Mouse (Mus musculus): ENCODE measurements around the gene Frs2.
"Not testable (repeated sequence)": the region's sequence is repeated elsewhere in the genome, so short reads cannot be mapped to it uniquely, and the experiment has no call there.

Gene Frs2

DNA sequence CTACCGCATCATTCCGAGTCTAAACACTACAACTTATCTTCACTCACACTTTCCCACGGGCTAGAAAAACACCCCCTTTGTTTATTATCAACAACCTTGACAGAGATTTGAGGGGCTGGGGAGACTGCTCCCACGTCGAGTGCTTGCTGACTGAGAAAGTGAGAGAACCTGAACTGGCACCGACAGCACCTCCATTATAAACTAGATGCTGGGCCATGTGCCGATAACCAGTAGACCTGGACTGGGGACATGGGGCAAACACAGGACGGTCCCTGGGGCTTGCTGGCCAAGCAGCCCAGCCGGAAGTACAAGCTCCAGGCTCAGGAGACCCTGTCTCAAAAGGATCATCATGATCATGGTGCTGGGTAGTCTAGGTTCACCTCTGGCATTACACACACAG is 1.9 kb downstream of the Frs2 start:
- DNase-seq (ENCODE audit: low spot score in 2 of 2), result no peak

DNA sequence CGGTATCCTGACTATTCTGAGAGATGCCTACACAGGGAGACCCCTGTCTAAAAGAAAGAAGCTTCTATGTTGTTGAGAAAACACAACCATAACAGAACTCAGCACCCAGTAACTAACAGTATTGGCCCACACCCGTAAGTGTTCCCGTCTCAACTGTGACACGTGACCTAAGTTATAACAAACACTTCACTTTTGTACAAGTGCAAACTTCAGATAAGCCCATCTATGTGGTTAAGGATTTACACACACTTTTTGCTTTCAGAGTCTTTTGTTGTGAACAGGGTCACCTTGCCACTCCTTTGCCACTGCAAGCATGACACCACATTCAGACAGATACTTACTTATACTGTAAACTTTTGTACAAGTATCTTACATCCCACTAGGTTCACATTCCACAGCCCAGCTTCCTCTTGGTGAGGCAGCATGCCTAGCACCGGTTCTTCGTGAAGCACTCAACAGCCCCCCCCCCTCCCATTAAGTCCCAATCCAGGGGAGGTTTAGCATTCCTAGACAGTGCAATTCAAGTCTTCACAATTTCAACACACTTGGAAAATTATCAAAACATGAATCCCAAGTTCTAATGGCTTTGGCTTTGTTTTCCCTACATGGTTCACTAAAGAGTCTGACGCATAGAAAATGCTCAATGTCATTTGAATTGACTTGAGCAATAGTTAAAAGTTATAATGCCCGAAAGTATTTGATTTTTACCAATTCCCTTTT is 2.6 kb downstream of the Frs2 start:
- no peak for DNase-seq (ENCODE audit: low spot score in 2 of 2)

DNA sequence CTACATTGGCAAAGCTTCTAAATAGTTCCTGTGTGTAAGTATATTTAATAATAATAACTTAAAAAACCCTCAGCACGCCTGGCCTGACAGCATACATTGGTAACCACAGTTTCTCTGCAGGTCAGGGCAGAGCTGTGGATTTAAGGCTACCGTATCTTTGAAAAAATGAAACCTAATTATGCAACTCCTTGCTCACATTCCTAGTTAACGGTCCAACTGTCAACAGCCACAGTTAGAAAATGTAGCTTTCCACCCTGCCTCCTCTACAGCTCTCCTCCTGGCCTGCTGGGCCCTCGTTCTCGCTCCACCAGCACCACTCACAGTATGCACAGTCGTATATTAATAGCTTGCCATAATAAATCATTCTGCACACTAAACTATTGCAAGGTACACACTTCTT is 3.7 kb downstream of the Frs2 start:
- DNase-seq (ENCODE audit: low spot score in 2 of 2), result no peak

DNA sequence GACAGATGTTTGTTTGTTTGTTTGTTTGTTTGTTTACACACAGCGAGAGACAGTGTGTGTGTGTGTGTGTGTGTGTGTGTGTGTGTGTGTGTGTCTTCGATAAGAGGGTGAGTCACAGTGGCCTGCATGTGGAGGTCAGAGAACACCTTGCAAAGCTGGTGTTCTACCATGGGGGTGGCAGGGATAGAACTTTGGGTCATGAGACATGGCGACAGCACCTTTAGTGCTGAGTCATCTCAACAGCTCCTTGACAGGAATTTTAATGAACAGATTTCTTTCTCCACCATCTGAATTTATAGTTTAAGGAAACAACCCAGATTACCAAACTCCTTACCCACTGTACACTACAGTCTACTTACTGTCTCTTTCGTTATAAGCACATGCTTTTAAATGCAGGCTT is 4.3 kb downstream of the Frs2 start:
- no peak for DNase-seq (ENCODE audit: low spot score in 2 of 2)

DNA sequence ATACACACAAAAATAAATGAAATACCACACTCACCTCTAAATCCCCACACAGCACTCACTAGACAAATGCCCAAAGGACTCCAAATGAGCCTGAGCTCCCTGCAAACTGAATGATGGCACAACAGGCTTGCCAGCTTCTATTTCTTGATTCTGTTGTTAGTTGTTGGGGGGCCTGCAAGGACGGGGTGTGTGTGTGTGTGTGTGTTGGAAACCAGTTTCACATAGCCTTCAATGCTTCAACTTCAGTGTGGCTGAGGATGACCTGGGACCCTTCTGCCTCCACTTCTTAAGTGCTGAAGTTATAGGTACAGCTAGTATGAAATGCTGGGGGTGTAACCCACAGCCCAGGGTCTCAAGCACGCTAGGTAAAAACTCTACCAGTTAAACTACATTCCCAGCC is 5.0 kb downstream of the Frs2 start:
- no peak for DNase-seq (ENCODE audit: low spot score in 2 of 2)

DNA sequence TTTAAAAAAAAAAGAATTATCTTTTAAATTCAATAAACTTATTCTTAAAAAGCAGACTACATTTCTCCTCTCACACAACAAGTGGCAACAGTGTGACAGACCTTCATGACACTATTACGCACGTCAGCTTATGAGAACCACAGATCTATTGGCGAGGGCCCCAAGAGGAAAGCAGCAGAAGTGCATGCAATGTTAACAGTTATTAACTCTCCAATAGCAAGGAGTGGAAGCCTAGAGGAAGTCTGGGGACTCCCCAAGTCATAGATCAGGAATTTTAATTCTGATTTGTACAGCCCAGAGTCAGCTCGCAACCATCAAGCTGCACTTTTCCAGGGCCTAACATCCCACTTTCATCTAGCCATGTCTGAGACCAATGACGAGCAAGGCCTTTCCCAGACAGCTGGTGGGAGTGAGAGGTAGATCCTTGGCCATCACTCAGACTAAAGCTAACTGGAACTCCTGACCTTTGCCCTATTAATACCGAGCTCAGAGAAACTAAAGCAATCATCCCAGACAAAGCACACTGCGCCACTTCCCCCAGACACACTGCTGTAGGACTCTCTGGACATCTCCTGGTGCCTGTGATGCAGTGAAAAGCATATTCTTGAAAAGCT is 6.3 kb downstream of the Frs2 start:
- DNase-seq (ENCODE audit: low spot score in 2 of 2), result no peak

DNA sequence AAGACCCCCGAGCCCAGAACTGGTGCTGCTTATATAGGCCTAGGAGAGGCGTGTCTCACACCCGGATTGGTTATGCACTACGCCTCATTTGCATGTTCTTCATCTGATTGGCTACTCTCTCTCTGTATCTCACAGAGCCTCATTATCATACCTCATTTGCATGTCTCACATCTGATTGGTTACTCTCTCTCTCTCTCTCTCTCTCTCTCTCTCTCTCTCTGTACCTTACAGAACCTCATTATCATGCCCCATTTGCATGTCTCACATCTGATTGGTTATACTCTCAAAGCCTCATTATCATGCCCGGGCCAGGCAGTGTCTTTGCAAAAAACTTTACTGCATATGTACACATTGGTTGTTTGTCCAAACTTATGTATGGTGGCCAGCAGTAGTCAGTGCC is 16.8 kb downstream of the Frs2 start:
- DNase-seq (ENCODE audit: low spot score in 2 of 2), result not testable (repeated sequence)

DNA sequence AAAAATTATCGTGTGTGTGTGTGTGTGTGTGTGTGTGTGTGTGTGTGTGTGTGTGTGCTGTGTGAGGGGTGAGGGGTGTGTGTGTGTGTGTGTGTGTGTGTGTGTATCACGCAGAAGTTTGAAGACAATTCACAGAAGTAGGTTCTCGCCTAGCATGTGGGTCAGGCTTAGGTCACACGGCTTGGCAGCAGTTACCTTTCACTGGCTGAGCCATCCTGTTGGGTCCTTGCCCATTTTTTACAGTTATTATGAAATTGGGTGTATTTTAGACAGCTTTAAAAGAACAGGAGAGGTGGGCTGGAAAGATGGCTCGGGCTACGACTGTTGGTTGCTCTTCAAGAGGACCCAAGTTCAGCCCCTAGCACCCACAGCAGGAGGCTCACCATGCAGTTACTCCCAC is 18.3 kb downstream of the Frs2 start:
- DNase-seq (ENCODE audit: low spot score in 2 of 2), result no peak

DNA sequence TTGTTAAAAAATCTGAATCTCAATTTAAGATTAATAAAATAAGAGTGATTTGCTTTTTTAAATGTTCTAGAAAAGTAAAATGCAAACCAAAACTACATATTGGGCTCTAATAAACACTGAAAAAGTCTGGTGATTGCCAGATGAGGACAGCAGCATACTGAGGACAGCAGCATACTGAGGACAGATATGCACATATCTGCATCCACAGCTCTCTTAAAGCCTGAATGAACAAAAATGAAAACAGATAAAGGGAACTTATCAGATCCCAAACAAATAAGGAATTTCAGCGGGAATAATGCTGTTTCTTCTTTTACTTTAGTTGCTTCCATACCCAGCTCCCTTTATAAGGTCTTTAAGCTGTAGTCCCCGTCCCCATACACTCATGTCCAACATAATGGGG is 19.6 kb downstream of the Frs2 start:
- DNase-seq (ENCODE audit: low spot score in 2 of 2), result no peak

DNA sequence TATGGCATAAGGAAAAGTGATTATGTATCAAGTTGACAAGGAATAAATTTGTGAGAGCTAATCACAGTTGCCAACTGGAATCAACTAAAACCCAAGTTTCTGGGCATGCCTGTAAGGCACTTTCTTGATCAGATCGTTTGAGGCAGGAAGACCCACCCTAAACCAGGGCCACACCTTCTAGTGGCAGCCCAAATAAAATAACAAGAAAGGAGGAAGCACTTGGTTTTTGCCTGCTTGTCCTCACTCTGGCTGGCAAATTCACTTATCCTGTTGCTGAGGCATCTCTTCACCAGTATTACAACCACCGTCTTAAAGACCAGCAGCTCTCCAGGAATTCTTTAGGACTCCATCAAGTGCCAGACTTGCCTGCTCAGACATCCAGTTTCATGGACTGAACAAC is 20.9 kb downstream of the Frs2 start:
- DNase-seq (ENCODE audit: low spot score in 2 of 2), result no peak

DNA sequence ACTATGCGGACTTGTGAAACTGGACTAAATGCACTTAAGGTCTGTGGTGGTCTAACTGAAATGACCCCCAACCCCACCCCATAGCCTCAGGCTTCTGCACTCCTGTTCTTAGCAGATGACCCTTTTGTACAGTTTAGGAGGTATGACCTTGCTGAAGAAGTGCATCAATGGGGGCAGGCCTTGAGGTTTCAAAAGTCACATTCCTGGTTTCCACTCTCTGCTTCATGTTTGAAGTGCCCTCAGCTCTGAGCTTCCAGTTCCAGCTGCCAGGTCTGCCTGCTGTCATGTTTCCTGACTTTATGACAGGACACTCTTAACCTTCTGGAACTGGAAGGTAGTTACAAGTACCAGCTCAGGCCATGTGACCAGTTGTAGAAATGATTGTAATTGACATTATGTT is 21.6 kb downstream of the Frs2 start:
- DNase-seq (ENCODE audit: low spot score in 2 of 2), result no peak

DNA sequence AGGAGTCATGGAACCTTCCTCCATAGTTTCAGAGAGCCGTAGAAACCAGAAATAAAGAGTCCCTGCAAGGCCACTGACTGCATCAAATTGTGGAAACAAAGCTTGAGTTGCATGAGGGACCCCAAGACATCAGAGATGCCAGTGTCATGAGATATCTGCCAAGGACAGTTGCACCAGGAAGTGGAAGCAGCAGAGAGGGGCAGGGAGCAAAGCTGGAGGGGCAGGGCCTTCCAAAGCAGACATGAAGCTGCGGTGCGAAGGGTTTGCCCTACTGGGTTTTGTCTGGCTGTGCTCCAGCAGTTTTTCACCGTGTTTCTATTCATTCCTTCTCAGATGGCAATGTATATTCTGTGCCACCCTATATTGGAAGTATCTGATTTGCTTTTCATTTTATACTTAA is 22.1 kb downstream of the Frs2 start:
- DNase-seq (ENCODE audit: low spot score in 2 of 2), result no peak

DNA sequence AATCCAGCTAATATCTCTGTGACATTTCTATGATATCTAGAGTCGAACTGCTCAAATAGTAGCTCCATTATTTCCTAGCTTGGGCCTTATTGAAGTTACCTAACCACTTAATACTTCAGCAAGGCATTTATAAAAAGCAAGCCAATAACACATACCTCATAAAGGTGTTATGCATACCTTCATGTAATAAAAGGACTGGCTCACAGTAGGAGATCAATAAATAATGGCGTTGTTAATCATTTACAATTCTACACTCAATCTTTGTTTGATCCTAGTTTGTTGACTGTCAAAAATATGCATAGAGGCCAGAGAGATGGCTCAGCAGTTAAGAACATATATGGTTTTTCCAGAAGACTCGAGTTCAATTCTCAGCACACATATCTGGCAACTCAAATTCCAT is 26.9 kb downstream of the Frs2 start:
- no peak for DNase-seq (ENCODE audit: low spot score in 2 of 2)

DNA sequence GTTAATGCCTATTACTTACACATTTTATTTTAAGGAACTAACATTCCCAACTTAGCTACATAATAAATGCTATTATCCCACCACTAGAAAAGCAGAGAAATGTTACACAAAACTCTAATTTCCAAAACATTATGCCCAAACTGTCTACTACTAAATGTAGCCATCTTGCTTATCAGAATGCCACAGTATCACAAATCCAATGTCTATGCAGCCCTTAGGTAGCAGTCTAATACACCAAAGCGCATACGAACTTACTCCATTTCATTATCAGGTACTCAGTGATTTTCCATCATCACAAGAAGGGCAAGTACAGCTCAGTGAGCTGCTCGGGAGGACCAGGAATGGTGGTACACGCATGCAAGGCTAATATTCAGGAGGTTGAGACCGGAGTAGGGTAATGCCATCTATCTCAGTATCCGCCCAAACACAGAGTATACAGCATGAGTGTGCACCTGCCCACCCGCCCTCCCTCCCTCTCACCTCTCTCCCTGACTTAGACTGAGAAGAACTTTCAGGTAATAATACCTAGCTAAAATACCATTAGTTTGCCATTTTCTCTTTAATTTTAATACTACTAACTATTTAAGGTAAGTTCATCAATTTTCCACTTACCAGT is 28.2 kb downstream of the Frs2 start:
- DNase-seq (ENCODE audit: low spot score in 2 of 2), result peak in 1 of 2 experiments; percentile 3

DNA sequence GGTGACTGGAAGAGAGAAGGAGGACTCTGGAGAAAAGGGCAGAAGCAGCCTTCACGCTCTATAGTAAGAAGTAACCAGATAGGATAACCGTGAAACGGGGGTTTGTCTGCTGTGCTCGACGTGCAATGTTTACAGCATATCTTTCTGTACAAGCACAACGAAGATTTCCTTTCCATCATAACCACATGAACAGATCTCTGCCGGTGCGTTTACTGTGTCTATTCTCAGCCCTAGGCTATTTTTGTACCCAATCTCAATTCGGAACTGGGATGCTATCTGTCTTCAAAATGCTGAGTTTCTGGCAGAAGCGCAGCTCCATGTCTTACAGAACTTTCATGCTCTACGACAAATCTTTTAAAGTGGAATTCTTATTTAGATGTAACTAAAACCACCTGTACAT is 28.8 kb downstream of the Frs2 start:
- DNase-seq (ENCODE audit: low spot score in 2 of 2), result no peak

DNA sequence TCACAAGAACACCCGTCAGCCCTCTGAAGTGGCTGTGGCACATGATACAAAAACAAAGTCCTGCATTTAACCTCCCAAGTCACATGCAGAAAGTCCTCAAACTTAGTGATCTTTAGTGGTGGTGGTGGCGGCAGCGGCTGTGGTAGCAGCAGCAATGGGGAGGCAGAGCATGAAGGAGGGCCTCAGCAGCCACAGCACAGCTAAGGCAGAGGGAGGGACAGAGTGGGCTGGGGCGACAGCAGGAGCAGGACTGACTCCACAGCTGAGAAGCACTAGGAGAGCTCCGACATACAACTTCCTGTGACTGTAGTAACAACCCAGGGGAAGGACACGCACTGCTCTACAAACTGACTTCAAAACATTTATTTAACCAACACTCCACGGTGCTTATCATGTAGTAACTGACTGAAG is 29.9 kb downstream of the Frs2 start:
- no peak for DNase-seq (ENCODE audit: low spot score in 2 of 2)

DNA sequence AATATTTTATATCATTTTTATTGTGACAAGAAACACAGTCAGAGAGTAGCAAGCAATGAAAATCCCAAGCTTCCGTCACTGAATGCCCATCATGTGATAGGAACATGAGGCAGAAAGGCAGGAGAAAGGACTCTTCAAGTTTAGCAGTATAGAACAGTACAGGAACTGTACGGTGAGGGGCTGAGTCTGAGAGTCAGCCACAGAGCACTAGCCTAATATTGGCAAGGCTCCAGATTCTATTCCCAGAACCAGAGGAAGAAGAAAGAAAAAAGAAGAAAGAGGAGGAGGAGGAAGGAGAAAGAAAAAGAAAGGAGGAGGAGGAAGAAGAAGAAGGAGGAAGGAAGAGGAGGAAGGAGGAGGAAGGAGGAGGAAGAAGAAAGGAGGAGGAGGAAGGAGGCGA is 32.7 kb downstream of the Frs2 start:
- no peak for DNase-seq (ENCODE audit: low spot score in 2 of 2)

DNA sequence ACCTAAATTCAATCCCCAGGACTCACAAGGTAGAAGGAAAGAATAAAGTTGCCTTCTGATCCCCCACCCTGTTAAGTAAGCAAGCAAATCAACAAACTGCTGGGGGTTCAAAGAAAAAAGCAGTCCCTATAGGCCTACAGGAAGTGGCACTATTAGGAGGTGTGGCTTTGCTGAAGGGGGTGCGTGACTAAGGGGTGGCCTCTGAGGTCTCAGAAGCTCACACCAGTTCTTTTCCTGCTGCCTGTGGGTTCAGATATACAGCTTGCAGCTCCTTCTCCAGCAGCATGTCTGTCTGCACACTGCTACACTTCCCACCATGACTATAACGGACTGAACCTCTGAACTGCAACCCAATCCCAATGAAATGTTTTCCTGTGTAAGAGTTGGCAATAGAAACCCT is 35.8 kb downstream of the Frs2 start:
- DNase-seq (ENCODE audit: low spot score in 2 of 2), result peak in 1 of 2 experiments; percentile 43

DNA sequence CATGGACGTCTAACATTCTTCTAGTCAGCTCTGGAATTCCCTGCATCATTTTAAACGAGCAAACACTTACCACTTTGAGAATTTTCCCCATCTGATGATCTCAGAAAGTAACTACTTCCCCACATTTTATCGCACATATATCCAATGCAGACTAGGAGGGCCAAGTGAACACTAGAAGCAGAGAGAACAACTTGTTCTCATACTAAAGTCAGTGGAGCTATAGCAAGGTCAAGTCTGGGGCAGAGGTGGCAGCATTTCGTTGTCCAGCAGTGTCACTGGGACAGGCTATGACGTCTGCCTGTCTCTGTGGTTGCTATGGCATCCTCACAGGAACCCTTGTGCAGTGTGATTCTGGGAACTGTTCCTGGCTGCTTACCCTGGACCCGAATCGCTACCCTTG is 36.9 kb downstream of the Frs2 start:
- no peak for DNase-seq (ENCODE audit: low spot score in 2 of 2)

DNA sequence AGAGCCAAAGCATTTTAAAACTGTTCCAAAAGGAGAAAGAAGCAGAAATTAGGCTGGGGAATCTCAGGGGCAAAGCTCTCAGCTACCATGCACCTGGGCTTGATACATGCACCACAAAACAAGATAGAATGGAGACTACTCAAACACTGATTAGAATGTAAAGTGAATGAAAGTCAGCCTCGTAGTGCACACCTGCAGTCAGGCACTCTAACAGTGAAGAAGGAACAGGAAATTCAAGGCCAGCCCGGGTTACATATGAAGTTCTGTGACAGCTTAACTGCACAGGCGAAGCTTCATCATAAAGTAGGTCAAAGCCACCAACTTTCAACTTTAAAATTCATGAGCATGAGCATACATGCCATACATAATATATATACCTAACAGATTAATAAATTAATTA is 38.1 kb downstream of the Frs2 start:
- no peak for DNase-seq (ENCODE audit: low spot score in 2 of 2)

DNA sequence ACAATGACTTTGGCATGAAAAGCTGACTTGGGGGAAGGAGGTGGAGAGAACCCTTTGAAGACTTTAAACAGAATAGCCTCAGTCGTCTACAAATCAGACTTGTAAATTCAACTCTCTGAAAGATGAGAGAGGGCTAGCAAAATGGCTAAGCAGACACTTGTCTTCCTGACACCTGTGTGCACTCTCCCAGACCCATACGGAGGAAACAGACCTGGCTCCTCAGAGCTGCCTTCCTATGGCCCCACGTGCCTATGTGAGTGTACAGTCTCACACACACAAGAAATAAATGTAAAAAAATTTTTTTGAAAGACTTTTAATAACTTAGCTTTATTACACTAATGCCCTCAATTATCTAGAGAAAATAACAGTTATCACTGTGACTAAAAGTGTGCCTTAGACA is 41.6 kb downstream of the Frs2 start:
- no peak for DNase-seq (ENCODE audit: low spot score in 2 of 2)

DNA sequence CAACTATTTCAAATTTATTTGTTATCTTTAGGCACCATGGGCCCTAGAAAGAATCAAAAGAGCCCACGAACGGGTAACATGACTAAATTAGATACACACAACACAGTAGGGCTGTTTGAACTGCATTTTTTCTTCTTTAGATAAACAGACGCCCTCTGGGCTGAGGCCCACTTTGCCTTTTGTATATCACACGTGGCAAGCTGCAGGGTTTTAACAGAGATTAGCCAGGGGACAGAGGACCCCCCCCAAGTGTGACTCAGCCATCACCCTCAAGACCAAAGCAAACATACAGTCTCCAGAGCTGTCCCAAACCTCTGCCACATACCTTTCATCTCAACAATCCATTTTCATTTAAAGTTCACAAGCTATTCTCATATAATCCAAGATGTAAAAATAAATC is 42.1 kb downstream of the Frs2 start:
- no peak for DNase-seq (ENCODE audit: low spot score in 2 of 2)

DNA sequence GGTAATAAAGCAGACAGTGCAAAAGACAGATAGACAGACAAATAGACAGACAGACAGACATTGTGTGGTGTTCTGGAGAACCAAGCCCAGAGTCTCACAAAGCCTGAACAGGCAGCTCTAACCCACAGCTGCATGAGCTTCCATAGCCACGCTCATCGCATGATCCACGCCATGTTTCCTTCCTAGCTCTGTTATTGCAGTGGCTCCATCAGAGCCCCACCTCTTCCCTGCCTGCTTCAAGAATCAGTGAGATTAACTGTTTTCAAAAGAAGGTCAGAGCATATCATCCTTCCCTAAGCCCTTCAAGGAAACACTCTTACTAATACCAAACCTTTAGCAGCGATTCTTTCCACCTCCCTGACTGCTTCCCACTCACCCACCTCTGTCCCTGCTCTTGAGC is 43.3 kb downstream of the Frs2 start:
- no peak for DNase-seq (ENCODE audit: low spot score in 2 of 2)

Measured in spleen, postnatal 10 days (tissue).